Mouse (Mus musculus): ENCODE data around the gene Anapc4. TPM values are rescaled to one million over a fixed set of nuclear protein-coding genes. Genes with fewer than 3 reads are reported as not detected.
A peak's percentile ranks its signal among the peaks of the same experiment; 100 is the strongest.

The Anapc4 gene
- polyA plus RNA-seq (2016; fragmentation: Nextera tagmentation; extraction: Ambion mirVana), result 125 and 128 TPM in 2 replicates

DNA sequence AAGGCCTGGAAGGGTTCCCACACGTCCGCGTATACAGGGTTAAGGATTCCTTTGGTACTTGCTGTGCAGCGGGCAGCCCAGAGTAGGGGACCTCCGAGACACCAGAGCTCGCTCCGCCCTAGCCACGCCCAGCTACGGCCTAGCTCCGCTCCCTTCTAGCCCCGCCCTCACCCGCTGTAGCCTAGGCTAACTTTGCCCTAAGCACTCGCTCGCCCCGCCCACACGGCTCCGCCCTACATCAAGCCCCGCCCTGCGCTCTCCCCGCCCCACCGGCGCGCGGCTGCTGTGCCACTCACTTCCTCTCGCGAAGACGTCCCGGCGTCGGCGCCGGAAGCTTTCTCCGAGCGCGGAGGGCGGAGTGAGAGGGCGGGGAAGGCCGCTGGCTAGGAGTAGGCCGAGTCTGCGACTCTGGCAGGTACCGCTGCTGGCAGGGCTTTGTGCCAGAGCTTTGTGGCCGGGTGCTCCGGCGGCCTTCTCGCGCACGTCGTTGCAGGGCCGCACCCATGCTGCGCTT lies at the start of gene Anapc4:
TSS of gene Anapc4 (plus strand) at position 252 of the 514 bp plus-strand sequence.
- Histone ChIP-seq H3K27me3 (no peaks in the 10 kb centered on the region), H3K9ac (replicated peaks) (peak within 1 kb of the TSS; percentile 90), H3K4me1 (replicated peaks) (peaks cover 17% of the 10 kb centered on the region), H3K9me3 (peaks cover 5% of the 10 kb centered on the region; the same call in 1 of the 2 replicates), H3K4me3 (replicated peaks) (peak within 1 kb of the TSS; percentile 77), H3K36me3 (peaks cover 29% of the 10 kb centered on the region), H3K4me2 (peak within 1 kb of the TSS; percentile 79), H3K27ac (peak within 1 kb of the TSS; percentile 91)
- under 1% methylated on average over 50 of the region's 50 CpGs for WGBS
- peak; percentile 100 for ATAC-seq (ENCODE audit: insufficient number of reproducible peaks, insufficient read depth, low FRiP score, low TSS enrichment, low read depth)

- no peak overlapping the region for H3K9ac ChIP-seq (replicated peaks)
- no peaks in the 10 kb centered on the region for H3K9me3 ChIP-seq
- no peaks in the 10 kb centered on the region; the same call in 1 of the 2 replicates for H3K4me1 ChIP-seq (replicated peaks)
- no peak overlapping the region for H3K4me3 ChIP-seq (replicated peaks)
- no peaks in the 10 kb centered on the region for H3K27me3 ChIP-seq
- H3K4me2 ChIP-seq, result no peak overlapping the region
- WGBS, result 91% methylated on average over 7 of the region's 7 CpGs
- no peak for ATAC-seq (ENCODE audit: insufficient number of reproducible peaks, insufficient read depth, low FRiP score, low TSS enrichment, low read depth)
- H3K27ac ChIP-seq, result no peak overlapping the region
- H3K36me3 ChIP-seq, result peaks cover 33% of the 10 kb centered on the region
Measured at GRCm38 (mm10) chr5:52786556-52787322, 47.1 kb upstream of the Anapc4 start.

- WGBS, result 93% methylated on average over 9 of the region's 9 CpGs
- no peaks in the 10 kb centered on the region for H3K27me3 ChIP-seq
- no peak overlapping the region for H3K4me2 ChIP-seq
- ATAC-seq (ENCODE audit: insufficient number of reproducible peaks, insufficient read depth, low FRiP score, low TSS enrichment, low read depth), result no peak
- no peak overlapping the region for H3K27ac ChIP-seq
- no peaks in the 10 kb centered on the region for H3K4me1 ChIP-seq (replicated peaks)
- H3K4me3 ChIP-seq (replicated peaks), result no peak overlapping the region
- H3K9ac ChIP-seq (replicated peaks), result no peak overlapping the region
- peaks cover 47% of the 10 kb centered on the region for H3K36me3 ChIP-seq
- H3K9me3 ChIP-seq, result no peaks in the 10 kb centered on the region
Measured at GRCm38 (mm10) chr5:52793230-52793629, 40.6 kb upstream of the Anapc4 start.

DNA sequence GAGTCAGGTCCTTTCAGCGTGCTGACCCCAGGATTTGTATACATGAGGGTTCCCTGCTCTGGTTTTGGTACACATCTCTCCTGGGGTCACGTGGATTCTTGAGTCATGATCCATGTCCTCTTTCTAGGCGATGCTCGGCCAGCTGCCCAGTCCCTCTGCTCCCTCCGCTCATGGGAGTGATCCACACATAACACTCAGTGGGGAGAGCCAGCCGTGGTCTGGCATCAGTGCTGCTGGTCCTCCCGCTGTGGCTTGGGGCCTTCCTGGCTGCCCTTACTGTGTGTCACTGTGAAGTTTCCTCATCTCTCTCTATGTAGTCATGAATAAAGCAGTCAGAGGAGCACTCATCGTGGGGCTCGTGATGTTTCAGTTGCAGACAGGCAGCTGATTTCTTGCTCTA lies 39.7 kb upstream of the Anapc4 start:
- no peak overlapping the region for H3K27ac ChIP-seq
- H3K4me3 ChIP-seq (replicated peaks), result no peak overlapping the region
- no peak for ATAC-seq (ENCODE audit: insufficient number of reproducible peaks, insufficient read depth, low FRiP score, low TSS enrichment, low read depth)
- H3K4me2 ChIP-seq, result no peak overlapping the region
- H3K27me3 ChIP-seq, result no peaks in the 10 kb centered on the region
- H3K9ac ChIP-seq (replicated peaks), result no peak overlapping the region
- peaks cover 45% of the 10 kb centered on the region for H3K36me3 ChIP-seq
- no peaks in the 10 kb centered on the region for H3K9me3 ChIP-seq
- H3K4me1 ChIP-seq (replicated peaks), result no peaks in the 10 kb centered on the region
- WGBS, result 93% methylated on average over 9 of the region's 9 CpGs

DNA sequence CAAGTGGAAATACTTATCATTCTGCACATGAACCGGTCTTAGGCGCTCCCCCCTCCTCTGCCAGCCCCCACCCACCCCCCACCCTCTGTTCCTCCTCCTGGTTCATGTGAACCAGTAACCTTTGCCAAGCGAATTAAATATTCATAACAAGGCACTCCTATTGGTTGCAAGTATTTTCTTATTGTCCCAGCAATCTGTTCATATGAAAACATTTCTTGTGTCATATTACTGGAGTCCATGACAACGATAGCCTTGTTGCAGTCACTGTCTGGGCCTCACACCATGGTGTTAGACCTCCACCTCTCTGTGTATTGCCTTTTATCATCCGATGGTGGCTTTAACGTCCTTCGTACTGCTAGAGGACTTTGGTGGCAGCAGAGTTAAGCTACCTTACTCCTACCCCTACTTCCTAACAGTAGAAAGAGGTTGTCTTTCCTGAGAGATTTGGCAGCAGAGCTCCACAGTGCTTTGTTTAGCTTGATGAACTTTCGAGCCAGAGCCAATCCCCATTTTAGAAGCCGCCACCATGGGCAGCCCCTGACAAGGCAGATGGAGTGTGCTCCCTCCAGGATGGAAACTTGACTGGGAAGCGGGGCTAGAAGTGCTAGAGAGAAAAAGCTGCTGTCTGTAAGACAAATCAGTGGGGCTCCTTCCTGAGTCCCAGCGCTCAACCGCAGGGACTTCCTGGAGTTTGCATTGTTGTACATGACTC lies 34.4 kb upstream of the Anapc4 start:
- Histone ChIP-seq H3K4me2 (no peak overlapping the region), H3K36me3 (peaks cover 53% of the 10 kb centered on the region)

GRCm38 (mm10) chr5:52805801-52806200 lies 28.0 kb upstream of the Anapc4 start:
- H3K36me3 ChIP-seq, result peaks cover 41% of the 10 kb centered on the region
- H3K4me1 ChIP-seq (replicated peaks), result peaks cover 19% of the 10 kb centered on the region
- no peak for ATAC-seq (ENCODE audit: insufficient number of reproducible peaks, insufficient read depth, low FRiP score, low TSS enrichment, low read depth)
- no peak overlapping the region for H3K4me2 ChIP-seq
- H3K27ac ChIP-seq, result no peak overlapping the region
- H3K9ac ChIP-seq (replicated peaks), result no peak overlapping the region
- no peaks in the 10 kb centered on the region for H3K9me3 ChIP-seq
- 56% methylated on average over 4 of the region's 4 CpGs for WGBS
- no peak overlapping the region for H3K4me3 ChIP-seq (replicated peaks)
- H3K27me3 ChIP-seq, result no peaks in the 10 kb centered on the region

More for the DNA sequence above, 34.4 kb upstream of the Anapc4 start:
- Histone ChIP-seq H3K4me3 (replicated peaks) (no peak overlapping the region), H3K9ac (replicated peaks) (no peak overlapping the region), H3K27ac (no peak overlapping the region), H3K27me3 (no peaks in the 10 kb centered on the region), H3K9me3 (no peaks in the 10 kb centered on the region), H3K4me1 (replicated peaks) (no peaks in the 10 kb centered on the region)
- 89% methylated on average over 12 of the region's 12 CpGs for WGBS
- no peak for ATAC-seq (ENCODE audit: insufficient number of reproducible peaks, insufficient read depth, low FRiP score, low TSS enrichment, low read depth)

GRCm38 (mm10) chr5:52806349-52806748 lies 27.5 kb upstream of the Anapc4 start:
- Histone ChIP-seq H3K4me2 (0 out of 2 replicates have a peak overlapping the region, but pooled peaks have one; percentile 27), H3K36me3 (peaks cover 41% of the 10 kb centered on the region), H3K4me1 (replicated peaks) (peaks cover 19% of the 10 kb centered on the region), H3K9ac (replicated peaks) (no peak overlapping the region), H3K4me3 (replicated peaks) (no peak overlapping the region), H3K27ac (no peak overlapping the region), H3K27me3 (no peaks in the 10 kb centered on the region), H3K9me3 (no peaks in the 10 kb centered on the region)
- no peak for ATAC-seq (ENCODE audit: insufficient number of reproducible peaks, insufficient read depth, low FRiP score, low TSS enrichment, low read depth)
- 43% methylated on average over 8 of the region's 8 CpGs for WGBS

- Histone ChIP-seq H3K27ac (peak overlapping the region; percentile 50; the same call in 1 of the 2 replicates), H3K4me2 (peak overlapping the region; percentile 27), H3K4me3 (replicated peaks) (no peak overlapping the region), H3K4me1 (replicated peaks) (peaks cover 19% of the 10 kb centered on the region), H3K36me3 (peaks cover 44% of the 10 kb centered on the region), H3K9me3 (no peaks in the 10 kb centered on the region), H3K27me3 (no peaks in the 10 kb centered on the region), H3K9ac (replicated peaks) (no peak overlapping the region)
- WGBS, result 42% methylated on average over 7 of the region's 7 CpGs
- ATAC-seq (ENCODE audit: insufficient number of reproducible peaks, insufficient read depth, low FRiP score, low TSS enrichment, low read depth), result 0 out of 2 replicates have a peak, but pooled peaks have one; percentile 69
Measured at GRCm38 (mm10) chr5:52807030-52807429, 26.8 kb upstream of the Anapc4 start.

- Histone ChIP-seq H3K4me3 (replicated peaks) (no peak overlapping the region), H3K9ac (replicated peaks) (no peak overlapping the region), H3K4me2 (no peak overlapping the region), H3K27me3 (no peaks in the 10 kb centered on the region), H3K9me3 (no peaks in the 10 kb centered on the region), H3K27ac (no peak overlapping the region), H3K36me3 (peaks cover 47% of the 10 kb centered on the region), H3K4me1 (replicated peaks) (peaks cover 19% of the 10 kb centered on the region)
- 93% methylated on average over 6 of the region's 6 CpGs for WGBS
- no peak for ATAC-seq (ENCODE audit: insufficient number of reproducible peaks, insufficient read depth, low FRiP score, low TSS enrichment, low read depth)
Measured at GRCm38 (mm10) chr5:52810446-52810845, 23.4 kb upstream of the Anapc4 start.

DNA sequence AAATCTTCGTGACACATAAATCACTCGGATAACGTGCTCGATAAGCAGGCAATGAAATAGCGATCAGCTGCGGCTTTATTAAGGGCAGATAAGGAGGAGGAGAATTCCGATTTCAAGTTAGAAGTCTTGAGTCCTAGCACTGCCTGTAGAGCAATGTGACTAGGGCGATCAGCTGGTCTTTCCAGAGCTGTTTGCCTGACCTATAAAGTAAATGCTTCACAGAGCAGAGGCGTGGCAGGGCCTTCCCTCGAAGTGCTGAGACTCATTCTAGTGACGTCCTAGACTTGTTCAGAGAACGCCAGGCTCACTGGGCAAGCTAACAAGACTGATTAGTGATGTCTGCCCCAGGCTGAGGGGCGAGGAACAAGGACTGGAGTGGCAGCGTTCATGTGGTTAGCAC lies 22.8 kb upstream of the Anapc4 start:
- H3K27me3 ChIP-seq, result no peaks in the 10 kb centered on the region
- H3K4me1 ChIP-seq (replicated peaks), result peaks cover 16% of the 10 kb centered on the region
- H3K4me3 ChIP-seq (replicated peaks), result no peak overlapping the region
- 88% methylated on average over 14 of the region's 14 CpGs for WGBS
- H3K27ac ChIP-seq, result no peak overlapping the region
- H3K36me3 ChIP-seq, result peaks cover 53% of the 10 kb centered on the region
- no peak overlapping the region for H3K9ac ChIP-seq (replicated peaks)
- ATAC-seq (ENCODE audit: insufficient number of reproducible peaks, insufficient read depth, low FRiP score, low TSS enrichment, low read depth), result no peak
- no peaks in the 10 kb centered on the region for H3K9me3 ChIP-seq
- no peak overlapping the region for H3K4me2 ChIP-seq

- Histone ChIP-seq H3K4me2 (no peak overlapping the region), H3K4me3 (replicated peaks) (no peak overlapping the region), H3K27me3 (no peaks in the 10 kb centered on the region), H3K27ac (no peak overlapping the region), H3K36me3 (peaks cover 60% of the 10 kb centered on the region), H3K9me3 (no peaks in the 10 kb centered on the region), H3K4me1 (replicated peaks) (peaks cover 2% of the 10 kb centered on the region), H3K9ac (replicated peaks) (no peak overlapping the region)
- no peak for ATAC-seq (ENCODE audit: insufficient number of reproducible peaks, insufficient read depth, low FRiP score, low TSS enrichment, low read depth)
- 88% methylated on average over 10 of the region's 10 CpGs for WGBS
Measured at GRCm38 (mm10) chr5:52812456-52812855, 21.4 kb upstream of the Anapc4 start.
